Mouse (Mus musculus): ENCODE measurements around the gene Itpk1. TPM values are rescaled to one million over a fixed set of nuclear protein-coding genes. Genes with fewer than 3 reads are reported as not detected.

Itpk1 gene
- polyA plus RNA-seq, 1 experiment, result 32.3 TPM

GRCm38 (mm10) chr12:102581579-102582196 is 123.0 kb downstream of the Itpk1 start:
- DNase-seq (ENCODE audit: low read depth), result no peak
- TF ChIP-seq POLR2A (IDR thresholded peaks at IDR 0.05; ENCODE audit: borderline replicate concordance, extremely low read depth, insufficient read depth, insufficient read length, poor library complexity, severe bottlenecking) (no peak), CTCF (IDR thresholded peaks at IDR 0.05; ENCODE audit: borderline replicate concordance, extremely low read depth, insufficient read depth, insufficient read length) (no peak)

- TF ChIP-seq POLR2A (IDR thresholded peaks at IDR 0.05; ENCODE audit: borderline replicate concordance, extremely low read depth, insufficient read depth, insufficient read length, poor library complexity, severe bottlenecking) (no peak), CTCF (IDR thresholded peaks at IDR 0.05; ENCODE audit: borderline replicate concordance, extremely low read depth, insufficient read depth, insufficient read length) (peak; percentile 82)
- peak; percentile 70 for DNase-seq (ENCODE audit: low read depth)
These were observed 125.7 kb downstream of the Itpk1 start for GRCm38 (mm10) chr12:102579041-102579440.

- TF ChIP-seq POLR2A (IDR thresholded peaks at IDR 0.05; ENCODE audit: borderline replicate concordance, extremely low read depth, insufficient read depth, insufficient read length, poor library complexity, severe bottlenecking) (no peak), CTCF (IDR thresholded peaks at IDR 0.05; ENCODE audit: borderline replicate concordance, extremely low read depth, insufficient read depth, insufficient read length) (no peak)
- DNase-seq (ENCODE audit: low read depth), result no peak
These were observed 127.9 kb downstream of the Itpk1 start for GRCm38 (mm10) chr12:102576659-102577398.

- TF ChIP-seq POLR2A (IDR thresholded peaks at IDR 0.05; ENCODE audit: borderline replicate concordance, extremely low read depth, insufficient read depth, insufficient read length, poor library complexity, severe bottlenecking), result no peak
- no peak for TF ChIP-seq CTCF (IDR thresholded peaks at IDR 0.05; ENCODE audit: borderline replicate concordance, extremely low read depth, insufficient read depth, insufficient read length)
- no peak for DNase-seq (ENCODE audit: low read depth)
These were observed 129.0 kb downstream of the Itpk1 start for GRCm38 (mm10) chr12:102575541-102576329.

- peak; percentile 62 for DNase-seq (ENCODE audit: low read depth)
- TF ChIP-seq POLR2A (IDR thresholded peaks at IDR 0.05; ENCODE audit: borderline replicate concordance, extremely low read depth, insufficient read depth, insufficient read length, poor library complexity, severe bottlenecking) (no peak), CTCF (IDR thresholded peaks at IDR 0.05; ENCODE audit: borderline replicate concordance, extremely low read depth, insufficient read depth, insufficient read length) (no peak)
These were observed 131.7 kb downstream of the Itpk1 start for GRCm38 (mm10) chr12:102573036-102573435.

- DNase-seq (ENCODE audit: low read depth), result no peak
- TF ChIP-seq POLR2A (IDR thresholded peaks at IDR 0.05; ENCODE audit: borderline replicate concordance, extremely low read depth, insufficient read depth, insufficient read length, poor library complexity, severe bottlenecking) (no peak), CTCF (IDR thresholded peaks at IDR 0.05; ENCODE audit: borderline replicate concordance, extremely low read depth, insufficient read depth, insufficient read length) (no peak)
These were observed 133.1 kb downstream of the Itpk1 start for GRCm38 (mm10) chr12:102571666-102572065.

GRCm38 (mm10) chr12:102570734-102571133 is 134.0 kb downstream of the Itpk1 start:
- DNase-seq (ENCODE audit: low read depth), result no peak
- no peak for TF ChIP-seq POLR2A (IDR thresholded peaks at IDR 0.05; ENCODE audit: borderline replicate concordance, extremely low read depth, insufficient read depth, insufficient read length, poor library complexity, severe bottlenecking)
- TF ChIP-seq CTCF (IDR thresholded peaks at IDR 0.05; ENCODE audit: borderline replicate concordance, extremely low read depth, insufficient read depth, insufficient read length), result no peak

GRCm38 (mm10) chr12:102570111-102570510 is 134.6 kb downstream of the Itpk1 start:
- TF ChIP-seq POLR2A (IDR thresholded peaks at IDR 0.05; ENCODE audit: borderline replicate concordance, extremely low read depth, insufficient read depth, insufficient read length, poor library complexity, severe bottlenecking) (no peak), CTCF (IDR thresholded peaks at IDR 0.05; ENCODE audit: borderline replicate concordance, extremely low read depth, insufficient read depth, insufficient read length) (no peak)
- DNase-seq (ENCODE audit: low read depth), result no peak

- TF ChIP-seq CTCF (IDR thresholded peaks at IDR 0.05; ENCODE audit: borderline replicate concordance, extremely low read depth, insufficient read depth, insufficient read length) (no peak), POLR2A (IDR thresholded peaks at IDR 0.05; ENCODE audit: borderline replicate concordance, extremely low read depth, insufficient read depth, insufficient read length, poor library complexity, severe bottlenecking) (no peak)
- no peak for DNase-seq (ENCODE audit: low read depth)
These were observed 136.5 kb downstream of the Itpk1 start for GRCm38 (mm10) chr12:102568219-102568618.

- TF ChIP-seq POLR2A (IDR thresholded peaks at IDR 0.05; ENCODE audit: borderline replicate concordance, extremely low read depth, insufficient read depth, insufficient read length, poor library complexity, severe bottlenecking), result no peak
- TF ChIP-seq CTCF (IDR thresholded peaks at IDR 0.05; ENCODE audit: borderline replicate concordance, extremely low read depth, insufficient read depth, insufficient read length), result no peak
- DNase-seq (ENCODE audit: low read depth), result no peak
These were observed 137.8 kb downstream of the Itpk1 start for GRCm38 (mm10) chr12:102566951-102567350.

GRCm38 (mm10) chr12:102565086-102565485 is 139.6 kb downstream of the Itpk1 start:
- no peak for TF ChIP-seq POLR2A (IDR thresholded peaks at IDR 0.05; ENCODE audit: borderline replicate concordance, extremely low read depth, insufficient read depth, insufficient read length, poor library complexity, severe bottlenecking)
- TF ChIP-seq CTCF (IDR thresholded peaks at IDR 0.05; ENCODE audit: borderline replicate concordance, extremely low read depth, insufficient read depth, insufficient read length), result no peak
- DNase-seq (ENCODE audit: low read depth), result no peak
